Mouse (Mus musculus): ENCODE data around the gene Mprip. TPM values are rescaled to one million over a fixed set of nuclear protein-coding genes. Genes with fewer than 3 reads are reported as not detected.

Mprip gene
- polyA plus RNA-seq, 1 experiment from 2014 or later: 24.6 TPM

- Histone ChIP-seq H3K9me3 (replicated peaks) (no peaks in the 10 kb centered on the region), H3K4me1 (peaks cover 15% of the 10 kb centered on the region), H3K27me3 (ENCODE audit: low read depth, poor library complexity, severe bottlenecking) (no peaks in the 10 kb centered on the region), H3K4me3 (no peak overlapping the region), H3K36me3 (peaks cover 49% of the 10 kb centered on the region), H3K27ac (replicated peaks) (no peak overlapping the region)
- DNase-seq (ENCODE audit: low spot score): no peak
- WGBS: 73% methylated on average over 1 of the region's 1 CpGs
Observed at GRCm38 (mm10) chr11:59778874-59779223, 117.7 kb downstream of the Mprip start.

GRCm38 (mm10) chr11:59779406-59779805 is 118.3 kb downstream of the Mprip start:
- DNase-seq (ENCODE audit: low spot score): no peak
- 93% methylated on average over 4 of the region's 4 CpGs for WGBS
- Histone ChIP-seq H3K27ac (replicated peaks) (no peak overlapping the region), H3K4me1 (peaks cover 17% of the 10 kb centered on the region), H3K4me3 (no peak overlapping the region), H3K9me3 (replicated peaks) (no peaks in the 10 kb centered on the region), H3K27me3 (ENCODE audit: low read depth, poor library complexity, severe bottlenecking) (peaks cover 1% of the 10 kb centered on the region; the same call in 1 of the 2 replicates), H3K36me3 (peaks cover 44% of the 10 kb centered on the region)

- Histone ChIP-seq H3K9me3 (replicated peaks) (no peaks in the 10 kb centered on the region), H3K4me1 (peaks cover 23% of the 10 kb centered on the region), H3K36me3 (peaks cover 35% of the 10 kb centered on the region), H3K27ac (replicated peaks) (no peak overlapping the region), H3K27me3 (ENCODE audit: low read depth, poor library complexity, severe bottlenecking) (peaks cover 4% of the 10 kb centered on the region; the same call in 1 of the 2 replicates), H3K4me3 (no peak overlapping the region)
- WGBS: 93% methylated on average over 4 of the region's 4 CpGs
- no peak for DNase-seq (ENCODE audit: low spot score)
Observed at GRCm38 (mm10) chr11:59780241-59780640, 119.1 kb downstream of the Mprip start.

GRCm38 (mm10) chr11:59782091-59782590 is 121.0 kb downstream of the Mprip start:
- no peak for DNase-seq (ENCODE audit: low spot score)
- WGBS: 72% methylated on average over 7 of the region's 7 CpGs
- Histone ChIP-seq H3K9me3 (replicated peaks) (no peaks in the 10 kb centered on the region), H3K27me3 (ENCODE audit: low read depth, poor library complexity, severe bottlenecking) (peaks cover 17% of the 10 kb centered on the region), H3K4me3 (no peak overlapping the region), H3K4me1 (peaks cover 27% of the 10 kb centered on the region), H3K27ac (replicated peaks) (0 out of 2 replicates have a peak overlapping the region, but pooled peaks have one; percentile 46), H3K36me3 (peaks cover 16% of the 10 kb centered on the region)

- peaks cover 33% of the 10 kb centered on the region for H3K4me1 ChIP-seq
Observed at GRCm38 (mm10) chr11:59783591-59783990, 122.5 kb downstream of the Mprip start.

GRCm38 (mm10) chr11:59786444-59787198 is 125.5 kb downstream of the Mprip start:
- peak overlapping the region; percentile 53 for H3K27ac ChIP-seq (replicated peaks)
- no peak for DNase-seq (ENCODE audit: low spot score)
- no peaks in the 10 kb centered on the region for H3K9me3 ChIP-seq (replicated peaks)
- peaks cover 30% of the 10 kb centered on the region for H3K27me3 ChIP-seq (ENCODE audit: low read depth, poor library complexity, severe bottlenecking)
- 55% methylated on average over 15 of the region's 15 CpGs for WGBS
- H3K4me1 ChIP-seq: peaks cover 26% of the 10 kb centered on the region
- H3K4me3 ChIP-seq: peak overlapping the region; percentile 53
- peaks cover 8% of the 10 kb centered on the region for H3K36me3 ChIP-seq

More at GRCm38 (mm10) chr11:59783591-59783990, 122.5 kb downstream of the Mprip start:
- no peak overlapping the region for H3K27ac ChIP-seq (replicated peaks)
- H3K27me3 ChIP-seq (ENCODE audit: low read depth, poor library complexity, severe bottlenecking): peaks cover 24% of the 10 kb centered on the region
- 93% methylated on average over 6 of the region's 6 CpGs for WGBS
- peaks cover 4% of the 10 kb centered on the region for H3K36me3 ChIP-seq
- H3K9me3 ChIP-seq (replicated peaks): no peaks in the 10 kb centered on the region
- H3K4me3 ChIP-seq: no peak overlapping the region
- DNase-seq (ENCODE audit: low spot score): no peak

- H3K4me3 ChIP-seq: peak within 1 kb of the TSS; percentile 53
- peak; percentile 70 for DNase-seq (ENCODE audit: low spot score)
- peak within 1 kb of the TSS; percentile 53 for H3K27ac ChIP-seq (replicated peaks)
- H3K27me3 ChIP-seq (ENCODE audit: low read depth, poor library complexity, severe bottlenecking): peaks cover 30% of the 10 kb centered on the region
- peaks cover 15% of the 10 kb centered on the region for H3K36me3 ChIP-seq
- H3K4me1 ChIP-seq: peaks cover 20% of the 10 kb centered on the region
- under 1% methylated on average over 51 of the region's 51 CpGs for WGBS
- H3K9me3 ChIP-seq (replicated peaks): no peaks in the 10 kb centered on the region
Observed at GRCm38 (mm10) chr11:59787199-59787781, 126.2 kb downstream of the Mprip start, which contains the start of gene Pld6. Gene Pld6 (minus strand): TSS chr11:59787645.

- WGBS: 86% methylated on average over 1 of the region's 1 CpGs
- H3K4me1 ChIP-seq: peaks cover 16% of the 10 kb centered on the region
- H3K4me3 ChIP-seq: no peak overlapping the region
- peaks cover 35% of the 10 kb centered on the region for H3K36me3 ChIP-seq
- no peak overlapping the region for H3K27ac ChIP-seq (replicated peaks)
- peaks cover 29% of the 10 kb centered on the region for H3K27me3 ChIP-seq (ENCODE audit: low read depth, poor library complexity, severe bottlenecking)
- no peak for DNase-seq (ENCODE audit: low spot score)
- no peaks in the 10 kb centered on the region for H3K9me3 ChIP-seq (replicated peaks)
Observed at GRCm38 (mm10) chr11:59789311-59789710, 128.2 kb downstream of the Mprip start.

GRCm38 (mm10) chr11:59793390-59793789 is 132.3 kb downstream of the Mprip start:
- H3K36me3 ChIP-seq: peaks cover 76% of the 10 kb centered on the region
- DNase-seq (ENCODE audit: low spot score): no peak
- H3K27me3 ChIP-seq (ENCODE audit: low read depth, poor library complexity, severe bottlenecking): 0 out of 2 replicates have a peak, but pooled peaks cover 8% of the 10 kb centered on the region
- no peaks in the 10 kb centered on the region for H3K9me3 ChIP-seq (replicated peaks)
- no peak overlapping the region for H3K4me3 ChIP-seq
- 93% methylated on average over 6 of the region's 6 CpGs for WGBS
- H3K4me1 ChIP-seq: no peaks in the 10 kb centered on the region
- no peak overlapping the region for H3K27ac ChIP-seq (replicated peaks)

GRCm38 (mm10) chr11:59800412-59800811 is 139.3 kb downstream of the Mprip start:
- Histone ChIP-seq H3K27me3 (ENCODE audit: low read depth, poor library complexity, severe bottlenecking) (no peaks in the 10 kb centered on the region), H3K4me1 (no peaks in the 10 kb centered on the region), H3K36me3 (peaks cover 100% of the 10 kb centered on the region), H3K4me3 (no peak overlapping the region), H3K9me3 (replicated peaks) (no peaks in the 10 kb centered on the region), H3K27ac (replicated peaks) (no peak overlapping the region)
- DNase-seq (ENCODE audit: low spot score): no peak
- 92% methylated on average over 10 of the region's 10 CpGs for WGBS

- Histone ChIP-seq H3K36me3 (peaks cover 100% of the 10 kb centered on the region), H3K9me3 (replicated peaks) (no peaks in the 10 kb centered on the region), H3K27me3 (ENCODE audit: low read depth, poor library complexity, severe bottlenecking) (no peaks in the 10 kb centered on the region), H3K4me1 (no peaks in the 10 kb centered on the region), H3K27ac (replicated peaks) (no peak overlapping the region), H3K4me3 (no peak overlapping the region)
- 97% methylated on average over 8 of the region's 8 CpGs for WGBS
- DNase-seq (ENCODE audit: low spot score): no peak
Observed at GRCm38 (mm10) chr11:59801881-59802280, 140.8 kb downstream of the Mprip start.

- no peak overlapping the region for H3K4me3 ChIP-seq
- H3K9me3 ChIP-seq (replicated peaks): no peaks in the 10 kb centered on the region
- DNase-seq (ENCODE audit: low spot score): no peak
- peaks cover 94% of the 10 kb centered on the region for H3K36me3 ChIP-seq
- no peaks in the 10 kb centered on the region for H3K27me3 ChIP-seq (ENCODE audit: low read depth, poor library complexity, severe bottlenecking)
- H3K27ac ChIP-seq (replicated peaks): no peak overlapping the region
- 93% methylated on average over 14 of the region's 14 CpGs for WGBS
- peaks cover 3% of the 10 kb centered on the region for H3K4me1 ChIP-seq
Observed at GRCm38 (mm10) chr11:59803516-59803915, 142.4 kb downstream of the Mprip start.

Measured in midbrain, embryonic 10.5 days (tissue).